Mouse (Mus musculus) kidney, adult 2 months (tissue): ENCODE results near the gene Rhot2.

Source experiments
- CTCF ChIP-seq: fragments of 200-500 bp; conservative IDR thresholded peaks from 2 replicates; pipeline ENCODE4 v1.5.1; 2011; ENCODE audit warnings: low read depth, mild to moderate bottlenecking, control low read depth, low read length, moderate library complexity, mixed read lengths; ENCODE audit not compliant: insufficient read depth, insufficient read length
- POLR2A ChIP-seq: fragments of 200-500 bp; IDR thresholded peaks from one replicate; pipeline ENCODE4 v1.6.1; 2011; ENCODE audit warnings: low read depth, low read length, control low read depth

GRCm38 (mm10) chr17:25835301-25835700 lies 9.3 kb downstream of the Rhot2 start:
- TF ChIP-seq CTCF (no peak), POLR2A (no peak)
